Mouse (Mus musculus): ENCODE data around the gene Fem1b. TPM values are rescaled to one million over a fixed set of nuclear protein-coding genes. Genes with fewer than 3 reads are reported as not detected.

The Fem1b gene
- total RNA-seq (2023): 16.5 TPM

GRCm38 (mm10) chr9:62811516-62812121, at the start of gene Fem1b:
Fem1b (minus strand) TSS chr9:62811934.

GRCm38 (mm10) chr9:62857719-62858261, 46.1 kb upstream of the Fem1b start, which contains the start of gene Calml4:
Calml4 (plus strand) TSS chr9:62858080.

GRCm38 (mm10) chr9:62838506-62839171, 26.9 kb upstream of the Fem1b start, which contains the start of gene Cln6:
Cln6 (plus strand) TSS chr9:62838785.

Other genes starting within 250 kb of the Fem1b start
- not detected for gene Itga11, start 134.1 kb downstream of the Fem1b start, total RNA-seq (2023)
- 24.2 TPM for gene Cln6, start 26.9 kb upstream of the Fem1b start, total RNA-seq (2023)
- not detected for gene Calml4, start 46.1 kb upstream of the Fem1b start, total RNA-seq (2023)
- 109 TPM for gene Pias1, start 176.0 kb upstream of the Fem1b start, total RNA-seq (2023)

All from CD4-positive naive resting alpha-beta T cell, adult 57 days (primary cell).